In genomic region chr16:91730446-91730845, GRCm38 (mm10) we compare ENCODE assay signal across 8 mouse cellular contexts. TPM values are rescaled to one million over a fixed set of nuclear protein-coding genes. Genes with fewer than 3 reads are reported as not detected.
DNase-seq lines count a peak whose midpoint lies in the region; ATAC-seq and TF ChIP-seq lines count a peak whose summit lies in the region.

No protein-coding gene starts in this region.

- H3K36me3 ChIP-seq in heart, embryonic 11.5 days (ENCODE audit: control insufficient read depth, insufficient read depth, low read length), result no peaks in the 10 kb centered on the region
- peaks cover 0 to 14% of the 10 kb centered on the region in 2 experiments; a peak in 2 of 4 replicates for H3K36me3 ChIP-seq in MEL (ENCODE audit: control insufficient read depth in 1 of 2, insufficient read depth in 2 of 2, low read length in 2 of 2)
- no peaks in the 10 kb centered on the region for H3K36me3 ChIP-seq in heart, embryonic 12.5 days
- H3K36me3 ChIP-seq in liver, embryonic 14.5 days (replicated peaks; ENCODE audit: control insufficient read depth, insufficient read depth, low read depth), result no peaks in the 10 kb centered on the region

- no peaks in the 10 kb centered on the region for H3K27me3 ChIP-seq in heart, embryonic 11.5 days (ENCODE audit: control insufficient read depth, insufficient read depth, low read length)
- peaks cover 7 to 9% of the 10 kb centered on the region in 2 experiments for H3K27me3 ChIP-seq in MEL (ENCODE audit: control insufficient read depth in 1 of 2, insufficient read depth in 2 of 2, low read length in 2 of 2)
- no peaks in the 10 kb centered on the region for H3K27me3 ChIP-seq in heart, embryonic 12.5 days (replicated peaks)
- peaks cover 38% of the 10 kb centered on the region for H3K27me3 ChIP-seq in liver, embryonic 14.5 days (ENCODE audit: control insufficient read depth, insufficient read depth, low read length)

- peak overlapping the region; percentile 79 for H3K4me2 ChIP-seq in heart, embryonic 11.5 days
- H3K4me2 ChIP-seq in heart, embryonic 12.5 days, result peak overlapping the region; percentile 81
- peak overlapping the region; percentile 79 for H3K4me2 ChIP-seq in liver, embryonic 14.5 days (ENCODE audit: low read depth)

- no peak for DNase-seq in heart, adult 18-20 months
- no peak for DNase-seq in MEL (ENCODE audit: low read depth, low spot score)
- DNase-seq in liver, embryonic 14.5 days (ENCODE audit: low read depth in 3 of 3, low spot score in 3 of 3), result no peak
- DNase-seq in thymus, postnatal 36 days, result no peak
- no peak for DNase-seq in spleen, postnatal 14 days (ENCODE audit: low spot score in 2 of 2)
- DNase-seq in left cerebral cortex, postnatal 10 days (ENCODE audit: extremely low spot score in 1 of 2, low spot score in 2 of 2), result no peak

- H3K9me3 ChIP-seq in heart, embryonic 11.5 days (replicated peaks; ENCODE audit: control insufficient read depth, low read length), result no peaks in the 10 kb centered on the region
- H3K9me3 ChIP-seq in MEL (replicated peaks; ENCODE audit: insufficient read depth, low read length), result no peaks in the 10 kb centered on the region
- H3K9me3 ChIP-seq in heart, embryonic 12.5 days (replicated peaks), result no peaks in the 10 kb centered on the region
- no peaks in the 10 kb centered on the region for H3K9me3 ChIP-seq in liver, embryonic 14.5 days (ENCODE audit: control insufficient read depth, low read length)

- H3K4me3 ChIP-seq in heart, embryonic 11.5 days (ENCODE audit: low read depth, low read length), result peak overlapping the region; percentile 82
- peak overlapping the region; percentile 68 to 72 for H3K4me3 ChIP-seq in MEL (ENCODE audit: control insufficient read depth in 1 of 2, insufficient read depth in 1 of 2, low read depth in 2 of 2, low read length in 2 of 2)
- H3K4me3 ChIP-seq in heart, embryonic 12.5 days, result peak overlapping the region; percentile 85
- peak overlapping the region; percentile 60 to 72 for H3K4me3 ChIP-seq in liver, embryonic 14.5 days (ENCODE audit: insufficient read depth in 1 of 2, low read depth in 2 of 2, low read length in 2 of 2)

- no peak for TF ChIP-seq CTCF in MEL (IDR thresholded peaks at IDR 0.05 in 2 of 3, conservative IDR thresholded peaks at IDR 0.05 in 1 of 3; ENCODE audit: control insufficient read depth in 1 of 3, insufficient read depth in 1 of 3, low read depth in 2 of 3, low read length in 3 of 3, poor library complexity in 1 of 3, severe bottlenecking in 1 of 3)
- no peak for TF ChIP-seq CTCF in liver, embryonic 14.5 days (IDR thresholded peaks at IDR 0.05; ENCODE audit: low read depth)

- peak overlapping the region; percentile 91; the same call in 1 of the 2 replicates for H3K27ac ChIP-seq in heart, embryonic 11.5 days (ENCODE audit: low read depth, low read length)
- no peak overlapping the region for H3K27ac ChIP-seq in MEL (ENCODE audit: control insufficient read depth, low read depth, low read length)
- H3K27ac ChIP-seq in heart, embryonic 12.5 days (ENCODE audit: poor library complexity, severe bottlenecking), result peak overlapping the region; percentile 94
- H3K27ac ChIP-seq in liver, embryonic 14.5 days, result no peak overlapping the region

- ATAC-seq in heart, embryonic 11.5 days (replicated peaks; ENCODE audit: insufficient number of reproducible peaks, low FRiP score, low TSS enrichment), result no peak
- no peak for ATAC-seq in heart, embryonic 12.5 days (ENCODE audit: insufficient number of reproducible peaks, low FRiP score)
- no peak for ATAC-seq in liver, embryonic 14.5 days (ENCODE audit: insufficient read depth)

- H3K9ac ChIP-seq in heart, embryonic 11.5 days (ENCODE audit: low read depth, low read length), result peak overlapping the region; percentile 78
- H3K9ac ChIP-seq in MEL (ENCODE audit: control insufficient read depth, low read depth, low read length, poor library complexity, severe bottlenecking), result peak overlapping the region; percentile 68
- H3K9ac ChIP-seq in heart, embryonic 12.5 days, result peak overlapping the region; percentile 92
- 0 out of 2 replicates have a peak overlapping the region, but pooled peaks have one; percentile 7 for H3K9ac ChIP-seq in liver, embryonic 14.5 days (replicated peaks)

- TF ChIP-seq EP300 in MEL (IDR thresholded peaks at IDR 0.05; ENCODE audit: low read depth in 1 of 2, low read length in 2 of 2), result no peak
- no peak for TF ChIP-seq EP300 in liver, embryonic 14.5 days (IDR thresholded peaks at IDR 0.05; ENCODE audit: low read depth)

- peaks cover 26% of the 10 kb centered on the region for H3K4me1 ChIP-seq in heart, embryonic 11.5 days (ENCODE audit: control insufficient read depth, insufficient read depth, low read length)
- H3K4me1 ChIP-seq in MEL (ENCODE audit: control insufficient read depth in 1 of 2, insufficient read depth in 2 of 2, low read length in 2 of 2), result peaks cover 0 to 14% of the 10 kb centered on the region in 2 experiments; a peak in 3 of 4 replicates
- H3K4me1 ChIP-seq in heart, embryonic 12.5 days (replicated peaks), result peaks cover 38% of the 10 kb centered on the region
- H3K4me1 ChIP-seq in liver, embryonic 14.5 days (replicated peaks; ENCODE audit: control insufficient read depth in 2 of 2, insufficient read depth in 2 of 2, low read length in 1 of 2), result peaks cover 11 to 16% of the 10 kb centered on the region in 2 experiments

- no peak for TF ChIP-seq POLR2A in MEL (IDR thresholded peaks at IDR 0.05; ENCODE audit: control insufficient read depth in 1 of 2, insufficient read depth in 1 of 2, low read depth in 1 of 2, low read length in 2 of 2, poor library complexity in 1 of 2)

- no peak for TF ChIP-seq RAD21 in MEL (IDR thresholded peaks at IDR 0.05; ENCODE audit: low read depth, low read length)

- WGBS in heart, embryonic 11.5 days (ENCODE audit: insufficient replicate concordance), result under 1% methylated on average over 11 of the region's 11 CpGs
- 1% methylated on average over 11 of the region's 11 CpGs for WGBS in heart, embryonic 12.5 days
- 3% methylated on average over 11 of the region's 11 CpGs for WGBS in liver, embryonic 14.5 days (ENCODE audit: insufficient replicate concordance)

- intact Hi-C loops in left cerebral cortex, postnatal 10 days (cut with DNase I), result loop anchor here (5.0 kb wide), 2 partner anchors 37 to 72 kb away; no protein-coding TSS in a partner anchor

- H3K79me2 ChIP-seq in MEL (ENCODE audit: control insufficient read depth, insufficient read depth, low read length, poor library complexity), result peaks cover 21% of the 10 kb centered on the region

TF ChIP-seq in MEL, 35 proteins besides CTCF, POLR2A, EP300 and RAD21:
- 0 out of 2 replicates have a peak, but pooled peaks have one; percentile 7 for TF ChIP-seq ZNF384 (IDR thresholded peaks at IDR 0.05; ENCODE audit: low read depth, low read length)
- no peak for TF ChIP-seq MAX (IDR thresholded peaks at IDR 0.05; ENCODE audit: low read length)
TF ChIP-seq in MEL: peak in this region for 1.

RNA-seq across cellular contexts. Expression of gene Itsn1, which starts 1.4 kb away (rescaled TPM):
- 26.6 and 29.5 TPM in 2 replicates for polyA plus RNA-seq in heart, embryonic 11.5 days (2014; fragmentation: Nextera tagmentation; extraction: Ambion mirVana)
- total RNA-seq in heart, adult 18-20 months (2021), result 10 to 100 TPM; 50.2 to 53.6 TPM
- total RNA-seq in MEL (2012; rRNA removed), result 11.6 and 14.7 TPM in 2 replicates
- 10 to 100 TPM in 1 of 2 experiments, not detected in 1; 36.5 TPM for polyA plus RNA-seq in MEL (2012; ENCODE audit: insufficient read depth in 1 of 2, insufficient read length in 2 of 2, low read depth in 1 of 2, low replicate concordance in 2 of 2, missing spikeins in 1 of 2)
- polyA plus RNA-seq in heart, embryonic 12.5 days (2016; fragmentation: Nextera tagmentation; extraction: Ambion mirVana), result 29.7 and 31.2 TPM in 2 replicates
- polyA plus RNA-seq in liver, embryonic 14.5 days (2012; rRNA removed), result 46.8 and 54.4 TPM in 2 replicates
- polyA plus RNA-seq in liver, embryonic 14.5 days (2014; fragmentation: Nextera tagmentation; extraction: Ambion mirVana), result 30.6 and 31.4 TPM in 2 replicates
- total RNA-seq in left cerebral cortex, postnatal 10 days (2021), result 100 to 1,000 TPM; 132 to 137 TPM

RNA-seq across cellular contexts. Expression of gene Cryzl1, which starts 1.7 kb away (rescaled TPM):
- 54.5 and 54.7 TPM in 2 replicates for polyA plus RNA-seq in heart, embryonic 11.5 days (2014; fragmentation: Nextera tagmentation; extraction: Ambion mirVana)
- total RNA-seq in heart, adult 18-20 months (2021), result 10 to 100 TPM; 23.0 to 25.0 TPM
- total RNA-seq in MEL (2012; rRNA removed), result 20.2 and 23.8 TPM in 2 replicates
- polyA plus RNA-seq in MEL (2012; ENCODE audit: insufficient read depth in 1 of 2, insufficient read length in 2 of 2, low read depth in 1 of 2, low replicate concordance in 2 of 2, missing spikeins in 1 of 2), result 10 to 100 TPM in 1 of 2 experiments, not detected in 1; 44.4 TPM
- 48.2 and 54.5 TPM in 2 replicates for polyA plus RNA-seq in heart, embryonic 12.5 days (2016; fragmentation: Nextera tagmentation; extraction: Ambion mirVana)
- 12.1 and 17.9 TPM in 2 replicates for polyA plus RNA-seq in liver, embryonic 14.5 days (2012; rRNA removed)
- 29.7 and 32.3 TPM in 2 replicates for polyA plus RNA-seq in liver, embryonic 14.5 days (2014; fragmentation: Nextera tagmentation; extraction: Ambion mirVana)
- total RNA-seq in left cerebral cortex, postnatal 10 days (2021), result 10 to 100 TPM; 87.9 to 97.1 TPM

RNA-seq across cellular contexts. Expression of gene Donson, which starts 41.9 kb away (rescaled TPM):
- 20.5 and 20.7 TPM in 2 replicates for polyA plus RNA-seq in heart, embryonic 11.5 days (2014; fragmentation: Nextera tagmentation; extraction: Ambion mirVana)
- total RNA-seq in heart, adult 18-20 months (2021), result 1 to 10 TPM; 2.9 to 3.6 TPM
- total RNA-seq in MEL (2012; rRNA removed), result 25.4 and 25.7 TPM in 2 replicates
- polyA plus RNA-seq in MEL (2012; ENCODE audit: insufficient read depth in 1 of 2, insufficient read length in 2 of 2, low read depth in 1 of 2, low replicate concordance in 2 of 2, missing spikeins in 1 of 2), result 10 to 100 TPM in 1 of 2 experiments, not detected in 1; 33.9 TPM
- polyA plus RNA-seq in heart, embryonic 12.5 days (2016; fragmentation: Nextera tagmentation; extraction: Ambion mirVana), result 20.9 and 22.5 TPM in 2 replicates
- 13.8 and 26.2 TPM in 2 replicates for polyA plus RNA-seq in liver, embryonic 14.5 days (2012; rRNA removed)
- polyA plus RNA-seq in liver, embryonic 14.5 days (2014; fragmentation: Nextera tagmentation; extraction: Ambion mirVana), result 32.0 and 32.8 TPM in 2 replicates
- 10 to 100 TPM; 24.9 to 28.8 TPM for total RNA-seq in left cerebral cortex, postnatal 10 days (2021)

Comparison
In these comparisons a context has a peak if more than half of its experiments do, and no peak if none do; other contexts are left out.
1. H3K27ac ChIP-seq: peak in heart, embryonic 11.5 days (single experiment) and heart, embryonic 12.5 days (single experiment); none in MEL (single experiment) and liver, embryonic 14.5 days (single experiment).
2. H3K9ac ChIP-seq: peak in every context shown above with its lines; median percentile 92 in heart, embryonic 12.5 days; 78 in heart, embryonic 11.5 days; 68 in MEL; 7 in liver, embryonic 14.5 days.
3. Peak in every context shown above with its lines, with median percentiles within 50 percentile points of each other: H3K4me2 ChIP-seq and H3K4me3 ChIP-seq.